Mouse (Mus musculus) MN1 (cell line): Measurements from ENCODE around the gene Teddm1b.
"Not testable (repeated sequence)": the region's sequence is repeated elsewhere in the genome, so short reads cannot be mapped to it uniquely, and the experiment has no call there.

Experiments used
- DNase-seq: peaks from one replicate; pipeline ENCODE4 v3.0.0-alpha.2; 2016; ENCODE audit warnings: low spot score

Teddm1b gene

GRCm38 (mm10) chr1:153874045-153874444 is at the start of gene Teddm1b:
Gene Teddm1b (plus strand): TSS chr1:153874345.
- DNase-seq, result no peak

DNA sequence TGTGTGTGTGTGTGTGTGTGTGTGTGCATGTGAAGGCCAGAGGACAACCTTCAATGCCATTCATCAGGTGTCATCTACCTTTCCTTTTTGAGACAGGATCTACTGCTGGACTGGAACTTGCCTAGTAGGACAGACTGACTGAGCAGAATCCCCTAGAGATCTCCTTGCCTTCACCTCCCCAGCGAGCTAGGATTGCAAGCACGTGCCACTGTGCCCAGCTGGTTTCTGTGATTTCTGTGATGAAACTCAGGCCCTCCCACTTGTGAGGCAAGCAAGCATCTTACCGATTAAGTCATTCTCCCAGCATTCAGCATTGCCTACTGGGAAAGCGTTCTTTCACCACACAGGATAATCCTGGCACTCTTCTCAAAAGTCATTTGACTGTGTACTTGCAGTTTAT is 43.4 kb upstream of the Teddm1b start:
- DNase-seq, result no peak

DNA sequence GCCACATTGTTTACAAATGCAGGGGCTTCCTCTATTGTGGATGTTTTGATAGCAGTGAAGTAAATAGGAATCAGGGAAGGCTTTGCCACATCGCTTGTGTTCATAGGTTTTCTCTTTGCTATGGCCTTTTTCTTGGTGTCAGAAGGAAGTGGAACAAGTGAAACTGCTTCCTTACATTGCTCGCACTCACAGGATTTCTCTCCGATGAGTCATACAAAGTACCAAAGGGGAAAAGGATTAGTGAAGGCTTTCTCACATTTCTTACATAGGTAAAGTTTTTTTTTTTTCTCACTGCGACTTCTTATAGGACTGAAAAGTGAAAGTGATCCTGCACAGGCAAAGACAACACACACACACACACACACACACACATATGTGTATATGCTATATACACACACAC is 38.1 kb upstream of the Teddm1b start:
- DNase-seq, result no peak

DNA sequence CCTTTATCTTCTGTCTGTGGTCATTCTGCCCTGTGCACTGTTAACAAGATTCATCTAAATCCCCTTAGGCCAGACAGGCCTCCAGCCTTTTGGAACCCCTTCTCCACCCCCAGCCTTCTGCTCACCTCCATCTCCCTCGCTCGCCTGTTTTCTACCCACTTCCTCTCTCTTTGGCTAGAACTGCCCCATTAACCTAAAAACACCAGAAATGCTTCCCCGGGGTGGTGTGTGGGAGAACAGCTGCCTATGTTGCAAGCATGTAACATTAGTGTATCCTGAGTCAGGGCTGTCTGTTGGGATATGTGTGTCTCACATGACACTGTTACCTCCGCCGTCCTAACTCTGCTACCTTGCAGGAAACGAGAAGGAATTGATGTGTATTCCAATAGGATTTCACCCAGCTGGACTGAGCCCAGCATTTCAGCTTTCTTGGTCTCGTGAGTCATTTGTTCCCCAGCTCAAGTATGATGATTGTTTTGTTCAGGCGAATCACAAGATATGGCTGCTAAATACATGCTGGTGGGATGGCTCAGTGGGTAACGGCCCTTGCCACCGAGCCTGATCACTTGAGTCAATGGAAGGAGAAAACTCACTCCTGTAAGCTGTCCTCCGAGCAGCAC is 31.9 kb upstream of the Teddm1b start:
- DNase-seq, result no peak

GRCm38 (mm10) chr1:153844042-153844441 is 30.1 kb upstream of the Teddm1b start, which contains the start of gene Rgsl1:
Gene Rgsl1 (minus strand): TSS chr1:153844142.
- no peak for DNase-seq

DNA sequence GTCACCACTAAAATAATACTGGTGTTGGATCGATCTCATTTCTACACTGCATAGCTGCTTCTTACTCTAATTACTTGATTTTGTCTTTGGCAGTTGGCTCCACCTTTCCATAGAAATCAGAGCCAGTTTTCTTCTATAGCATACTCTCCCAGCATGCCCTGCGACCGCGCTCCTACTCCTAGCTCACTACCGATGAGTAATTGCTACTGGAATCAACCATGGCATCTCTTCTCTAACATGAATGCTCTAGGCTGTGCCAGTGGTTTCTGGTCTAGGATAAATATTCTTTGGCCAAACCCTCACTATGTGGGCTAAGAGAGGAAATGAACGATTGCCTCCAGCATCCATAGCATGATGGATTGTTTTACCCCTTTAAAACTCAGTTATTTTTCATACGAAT is 27.7 kb upstream of the Teddm1b start:
- no peak for DNase-seq

GRCm38 (mm10) chr1:153846867-153847266 is 27.3 kb upstream of the Teddm1b start:
- peak; percentile 47 for DNase-seq

- not testable (repeated sequence) for DNase-seq
These were observed 21.4 kb upstream of the Teddm1b start for GRCm38 (mm10) chr1:153852696-153853095.

DNA sequence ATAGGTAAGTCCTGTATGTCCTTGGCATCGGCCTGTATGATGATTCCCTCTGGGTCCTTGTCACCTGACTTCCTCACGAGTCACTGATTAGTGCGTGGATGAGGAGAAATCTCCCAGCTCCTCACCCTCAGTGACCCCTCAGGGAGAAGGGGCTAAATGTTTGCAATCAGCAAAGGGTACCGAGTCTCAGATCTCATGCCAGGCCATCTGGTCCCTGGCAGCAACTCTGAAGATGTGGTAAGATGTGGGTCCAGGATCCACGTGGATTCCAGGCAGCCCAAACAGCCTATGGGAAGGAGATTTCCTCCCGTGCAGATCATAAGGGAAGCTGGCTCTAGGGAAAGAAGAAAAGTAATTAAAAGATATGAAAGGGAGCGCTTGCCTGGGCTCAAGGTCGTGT is 18.2 kb upstream of the Teddm1b start:
- no peak for DNase-seq

DNA sequence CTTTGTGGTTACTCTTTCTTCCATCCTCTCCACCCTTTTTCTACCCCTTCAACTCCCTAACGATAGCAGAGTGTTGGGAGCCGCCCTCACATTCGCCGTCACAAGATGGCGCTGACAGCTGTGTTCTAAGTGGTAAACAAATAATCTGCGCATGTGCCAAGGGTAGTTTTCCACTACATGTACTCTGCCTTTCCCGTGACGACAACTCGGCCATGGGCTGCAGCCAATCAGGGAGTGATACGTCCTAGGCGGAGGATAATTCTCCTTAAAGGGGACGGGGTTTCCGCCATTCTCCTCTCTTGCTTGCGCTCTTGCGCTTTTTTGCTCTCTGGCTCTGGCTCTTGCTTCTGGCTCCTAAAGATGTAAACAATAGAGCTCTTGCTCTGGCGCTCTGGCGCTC is 6.2 kb downstream of the Teddm1b start:
- DNase-seq, result not testable (repeated sequence)

GRCm38 (mm10) chr1:153886024-153886633 is 12.0 kb downstream of the Teddm1b start:
- DNase-seq, result no peak

GRCm38 (mm10) chr1:153890121-153890520 is 16.0 kb downstream of the Teddm1b start:
- DNase-seq, result no peak

- no peak for DNase-seq
These were observed 17.3 kb downstream of the Teddm1b start, which contains the start of gene Teddm1a for GRCm38 (mm10) chr1:153891442-153891841. Gene Teddm1a (plus strand): TSS chr1:153891742.

- DNase-seq, result no peak
These were observed 19.6 kb downstream of the Teddm1b start for GRCm38 (mm10) chr1:153893746-153894145.

- DNase-seq, result no peak
These were observed 20.2 kb downstream of the Teddm1b start for GRCm38 (mm10) chr1:153894201-153894893.

DNA sequence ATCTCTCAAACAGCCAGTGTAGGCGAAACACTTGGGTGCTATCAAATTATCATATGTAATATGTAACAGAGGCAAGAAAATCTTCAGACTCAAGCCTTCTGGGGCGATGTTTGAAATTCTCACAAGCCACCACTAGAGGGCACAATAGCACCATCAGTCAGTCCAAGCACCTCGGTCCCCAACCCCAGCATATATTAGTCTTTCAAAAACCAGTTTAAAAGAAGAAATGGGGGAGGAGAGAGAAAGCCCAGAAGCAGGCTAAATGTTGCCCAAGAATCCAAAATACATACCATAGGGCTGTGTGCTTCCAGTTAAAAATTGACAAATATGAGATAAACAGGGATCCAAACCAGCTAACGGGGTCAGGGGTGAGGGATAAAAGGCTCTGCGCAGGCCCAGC is 20.8 kb downstream of the Teddm1b start:
- DNase-seq, result peak; percentile 76

DNA sequence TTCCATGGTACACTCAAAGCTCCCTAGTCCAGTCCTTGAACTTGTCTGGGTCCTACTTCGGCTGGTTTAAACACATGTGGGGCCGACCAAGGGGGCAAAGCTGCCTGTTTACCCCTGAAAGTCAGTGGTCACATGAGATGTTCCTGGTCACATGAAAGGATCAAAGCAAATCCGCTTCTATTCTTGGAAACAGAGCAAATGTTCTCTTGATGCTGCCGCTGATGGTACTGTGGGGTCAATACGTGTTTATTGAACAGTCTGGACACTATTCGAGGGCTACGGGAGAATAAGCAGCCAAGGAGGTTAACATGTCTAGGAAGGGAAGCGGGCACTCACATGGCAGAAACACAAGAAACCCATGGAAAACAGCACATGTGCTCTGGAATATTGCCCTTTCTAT is 23.1 kb downstream of the Teddm1b start:
- DNase-seq, result no peak

DNA sequence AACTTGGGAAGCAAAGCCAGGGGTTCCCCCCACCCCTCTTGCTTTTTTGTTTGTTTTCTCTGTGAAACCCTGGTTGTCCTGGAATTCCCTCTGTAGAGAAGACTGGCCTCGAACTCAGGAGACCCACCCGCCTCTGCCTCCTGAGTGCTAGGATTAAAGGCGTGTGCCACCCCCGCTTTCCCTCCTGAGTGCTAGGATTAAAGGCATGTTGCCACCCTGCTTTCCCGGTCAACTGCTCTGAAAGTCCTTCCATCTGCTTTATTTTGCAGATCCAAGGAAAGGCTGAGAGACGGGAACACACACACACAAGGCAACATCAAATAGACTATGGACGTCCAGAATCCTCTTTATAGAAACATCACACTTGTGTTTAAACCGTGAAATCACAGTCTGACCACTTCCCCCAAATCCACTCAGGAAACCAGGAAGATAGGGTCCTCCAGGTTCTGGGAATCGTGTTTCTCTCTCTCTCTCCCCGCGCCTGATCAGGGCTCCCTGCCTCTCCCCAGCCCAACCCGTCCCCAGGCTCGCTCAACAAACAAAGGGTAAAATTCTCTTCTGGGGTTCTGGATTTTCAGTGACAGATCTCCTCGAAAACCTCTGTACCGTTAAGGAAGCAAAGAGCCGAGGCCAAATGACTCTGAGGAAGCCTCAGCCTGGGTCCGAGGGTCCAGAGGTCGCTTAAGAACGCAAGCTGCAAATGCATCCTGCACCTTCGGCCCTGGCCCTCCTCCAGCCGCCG is 25.0 kb downstream of the Teddm1b start:
- DNase-seq, result no peak

DNA sequence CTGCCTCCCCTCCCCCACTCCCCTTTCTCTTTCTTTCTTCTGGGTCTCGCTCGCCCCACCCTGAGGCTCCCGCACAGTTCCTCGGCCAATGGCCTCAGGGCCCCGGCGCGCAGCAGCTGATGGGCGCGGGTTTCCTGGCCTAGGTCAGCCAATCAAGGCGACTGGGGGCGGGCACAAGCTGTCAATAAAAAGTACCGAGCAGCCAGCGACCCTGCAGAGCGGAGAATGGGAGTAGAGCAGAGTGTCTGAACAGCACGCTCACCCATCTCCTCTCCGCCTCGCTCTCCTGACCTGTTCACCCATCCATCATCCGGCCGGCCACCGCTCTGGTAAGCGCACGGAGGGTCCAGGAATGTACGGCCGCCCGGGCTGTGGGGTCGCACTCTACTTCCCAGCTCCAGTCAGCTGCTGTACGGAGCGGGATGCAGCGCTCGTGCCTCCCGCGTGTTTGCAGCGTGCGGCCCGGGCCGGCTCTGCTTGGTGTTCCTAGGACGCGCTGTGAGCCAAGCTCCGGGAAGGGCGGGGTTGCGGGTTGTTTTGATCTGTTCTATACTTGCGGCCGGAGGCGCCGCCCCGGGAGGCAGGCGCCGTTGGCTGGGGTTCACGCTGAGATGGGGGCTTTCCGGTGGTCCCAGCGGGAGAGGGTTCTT is 25.7 kb downstream of the Teddm1b start, which contains the start of the genes Glul and Teddm2:
Glul (plus strand) TSS at position 214 of the 650 bp plus-strand sequence.
Teddm2 (minus strand) TSS at position 498 of the 650 bp plus-strand sequence.
- DNase-seq, result peak; percentile 98

GRCm38 (mm10) chr1:153900381-153900780 is 26.2 kb downstream of the Teddm1b start:
- DNase-seq, result peak; percentile 62

GRCm38 (mm10) chr1:153900860-153901730 is 26.9 kb downstream of the Teddm1b start:
- peak; percentile 32 for DNase-seq
